Mouse (Mus musculus) ES-E14 (cell line): ENCODE measurements around the gene Syndig1. TPM values are rescaled to one million over a fixed set of nuclear protein-coding genes. Genes with fewer than 3 reads are reported as not detected.
A peak's percentile ranks its signal among the peaks of the same experiment; 100 is the strongest.

Experiments
- DNase-seq: peaks from one replicate; pipeline ENCODE4 v3.0.0-alpha.2; 2013; ENCODE audit warnings: low read depth, low spot score
- H3K27ac ChIP-seq: 2 replicates; pipeline ENCODE4 v1.5.1; 2012; ENCODE audit warnings: low read depth, mild to moderate bottlenecking, low read length, moderate library complexity, mixed read lengths; ENCODE audit not compliant: poor library complexity, insufficient read depth, severe bottlenecking
- H3K36me3 ChIP-seq: 2 replicates; pipeline ENCODE4 v1.6.1; 2012; ENCODE audit warnings: mild to moderate bottlenecking, low read length, moderate library complexity, mixed read lengths; ENCODE audit not compliant: control insufficient read depth, poor library complexity, insufficient read depth, severe bottlenecking
- H3K4me1 ChIP-seq, 2 experiments: fragments of 150-350 bp in 1 of 2; sonication (generic) in 1 of 2; 2 replicates each; pipeline ENCODE4 v1.6.1; 2012; ENCODE audit warnings: low read length in 2 of 2, mild to moderate bottlenecking in 1 of 2, mixed read lengths in 1 of 2; ENCODE audit not compliant: control insufficient read depth in 2 of 2, insufficient read depth in 2 of 2, poor library complexity in 1 of 2
- H3K4me3 ChIP-seq, 2 experiments: fragments of 150-350 bp in 1 of 2; sonication (generic) in 1 of 2; 2 replicates each; pipeline ENCODE4 v1.5.1; 2012; ENCODE audit warnings: low read length in 2 of 2, low read depth in 1 of 2, mild to moderate bottlenecking in 1 of 2, mixed read lengths in 1 of 2; ENCODE audit not compliant: insufficient read depth in 1 of 2, poor library complexity in 1 of 2, severe bottlenecking in 1 of 2
- H3K9ac ChIP-seq: 2 replicates; pipeline ENCODE4 v1.6.1; 2012; ENCODE audit warnings: low read depth, mild to moderate bottlenecking, low read length, mixed read lengths; ENCODE audit not compliant: poor library complexity, insufficient read depth, severe bottlenecking
- H3K9me3 ChIP-seq: fragments of 150-350 bp; sonication (generic); 2 replicates; pipeline ENCODE4 v1.6.1; 2012; ENCODE audit warnings: low read depth, mild to moderate bottlenecking, low read length; ENCODE audit not compliant: control insufficient read depth, insufficient read depth
- CHD2 ChIP-seq: IDR thresholded peaks from 2 replicates; pipeline ENCODE4 v1.6.1; 2014; ENCODE audit warnings: mild to moderate bottlenecking, low read depth, low read length, inconsistent platforms
- HCFC1 ChIP-seq: IDR thresholded peaks from 2 replicates; pipeline ENCODE4 v1.6.1; 2012; ENCODE audit warnings: low read length, inconsistent platforms, borderline replicate concordance; ENCODE audit not compliant: insufficient read depth
- MAFK ChIP-seq: IDR thresholded peaks from 2 replicates; pipeline ENCODE4 v1.6.1; 2014; ENCODE audit warnings: mild to moderate bottlenecking, low read depth, low read length, inconsistent platforms; ENCODE audit not compliant: insufficient read depth
- ZC3H11A ChIP-seq: IDR thresholded peaks from 2 replicates; pipeline ENCODE4 v1.6.1; 2012; ENCODE audit warnings: low read depth, mild to moderate bottlenecking, inconsistent platforms, low read length, borderline replicate concordance
- ZNF384 ChIP-seq: IDR thresholded peaks from 2 replicates; pipeline ENCODE4 v1.6.1; 2012; ENCODE audit warnings: low read depth, low read length, inconsistent platforms
- in situ Hi-C, 2 experiments: fragments of 600-800 bp; cut with MboI; formaldehyde crosslinking; loops; one replicate each; pipeline ENCODE4 v1.15.1; 2025; ENCODE audit warnings: low sequenced_read_pairs in 2 of 2, inconsistent platforms in 1 of 2; ENCODE audit not compliant: unreplicated experiment in 2 of 2
- total RNA-seq: library from RNA; depleted of rRNA; stranded (reverse); fragments of 300-350 nt; gene quantifications from 2 replicates; pipeline ENCODE4 v1.2.3, GENCODE M21; 2012

The Syndig1 gene
- total RNA-seq, 1 experiment: 3.7 TPM

DNA sequence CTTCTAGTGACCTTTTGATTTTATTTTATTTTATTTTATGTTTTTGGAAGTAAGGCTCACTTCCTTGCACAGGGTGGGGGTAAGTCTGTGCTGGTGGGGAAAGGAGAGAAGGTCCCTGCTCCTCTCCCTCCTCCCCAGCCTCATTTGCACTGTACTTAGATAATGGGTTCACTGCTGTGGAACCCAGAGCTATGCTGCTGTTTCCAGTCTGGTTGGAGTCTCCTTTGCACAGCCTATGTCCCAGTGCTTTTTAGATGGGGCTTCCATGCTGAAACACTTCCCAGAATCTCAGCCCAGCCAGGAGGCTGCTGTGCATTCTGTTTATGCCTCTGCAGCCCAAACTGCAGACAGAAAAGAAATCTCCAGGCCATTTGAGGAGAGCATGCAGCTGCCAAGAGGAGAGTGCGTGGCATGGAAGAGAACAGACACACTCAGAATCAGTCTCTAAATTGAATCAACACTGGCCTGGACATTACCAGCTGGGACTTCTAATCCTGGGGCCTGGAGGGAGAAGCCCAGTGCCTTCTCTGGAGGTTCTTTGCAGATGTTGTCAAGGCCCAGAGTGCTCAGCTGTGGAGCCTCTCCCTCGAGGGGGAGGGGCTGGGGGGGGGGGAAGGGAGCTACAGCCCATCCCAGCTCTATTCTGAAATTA is 104.4 kb downstream of the Syndig1 start:
- DNase-seq: no peak
- Histone ChIP-seq H3K9me3 (no peaks in the 10 kb centered on the region), H3K4me3 (no peak overlapping the region), H3K9ac (no peak overlapping the region), H3K4me1 (peaks cover 4 to 8% of the 10 kb centered on the region in 2 experiments; a peak in 2 of 4 replicates), H3K27ac (no peak overlapping the region), H3K36me3 (peaks cover 2% of the 10 kb centered on the region; the same call in 1 of the 2 replicates)
- in situ Hi-C loops: no loop called here
- no peak for TF ChIP-seq HCFC1
- no peak for TF ChIP-seq CHD2
- no peak for TF ChIP-seq MAFK
- no peak for TF ChIP-seq ZC3H11A
- no peak for TF ChIP-seq ZNF384

DNA sequence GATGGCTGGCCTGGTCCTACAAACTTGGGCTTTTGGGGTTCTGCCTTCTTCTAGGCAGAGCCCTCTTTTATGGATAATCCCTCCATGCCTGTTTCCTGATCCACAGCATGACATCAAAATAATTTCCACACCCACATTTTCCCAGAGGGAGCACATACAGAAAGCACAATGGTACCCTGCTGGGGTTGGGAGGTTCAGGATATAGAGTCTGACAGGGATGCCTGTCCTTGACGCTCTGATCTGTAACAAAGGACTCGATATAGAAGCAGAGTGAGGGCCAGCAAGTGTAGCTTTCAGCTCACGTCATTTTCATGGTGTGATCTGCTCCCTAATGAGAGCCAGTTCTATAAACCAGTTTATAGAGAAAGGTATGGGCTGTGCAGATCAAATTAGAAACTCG is 105.1 kb downstream of the Syndig1 start:
- TF ChIP-seq MAFK: no peak
- TF ChIP-seq HCFC1: no peak
- no peak for TF ChIP-seq ZC3H11A
- no peak for TF ChIP-seq CHD2
- no peak for TF ChIP-seq ZNF384
- Histone ChIP-seq H3K9me3 (no peaks in the 10 kb centered on the region), H3K36me3 (peaks cover 2% of the 10 kb centered on the region; the same call in 1 of the 2 replicates), H3K4me1 (peaks cover 4 to 8% of the 10 kb centered on the region in 2 experiments; a peak in 2 of 4 replicates), H3K9ac (no peak overlapping the region), H3K27ac (no peak overlapping the region), H3K4me3 (no peak overlapping the region)
- in situ Hi-C loops: no loop called here
- DNase-seq: peak; percentile 9

DNA sequence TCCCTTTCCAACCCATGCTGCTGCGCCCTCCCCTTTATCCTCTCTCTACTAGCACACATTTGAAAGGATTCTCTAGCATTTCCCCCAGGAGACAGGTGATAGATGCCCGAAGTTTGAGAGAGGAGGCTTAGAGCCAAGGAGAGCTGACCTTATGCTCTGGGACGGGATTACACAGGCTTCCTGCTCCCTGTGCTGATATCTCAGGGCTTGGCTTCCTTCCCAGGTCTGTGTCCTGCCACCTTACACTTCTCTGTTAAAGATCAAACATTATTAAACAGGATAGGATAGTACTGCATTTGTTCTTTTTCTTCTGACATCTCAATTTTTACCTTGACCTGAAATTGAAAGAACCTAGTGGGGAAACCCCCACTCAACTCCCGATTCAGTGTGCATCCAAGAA is 109.8 kb downstream of the Syndig1 start:
- Histone ChIP-seq H3K36me3 (peaks cover 2% of the 10 kb centered on the region; the same call in 1 of the 2 replicates), H3K4me3 (no peak overlapping the region), H3K9ac (no peak overlapping the region), H3K9me3 (no peaks in the 10 kb centered on the region), H3K27ac (no peak overlapping the region), H3K4me1 (peaks cover 4 to 6% of the 10 kb centered on the region in 2 experiments; a peak in 2 of 4 replicates)
- no peak for TF ChIP-seq HCFC1
- TF ChIP-seq ZNF384: no peak
- no peak for TF ChIP-seq MAFK
- no peak for TF ChIP-seq CHD2
- no peak for TF ChIP-seq ZC3H11A
- no peak for DNase-seq
- in situ Hi-C loops: no loop called here

DNA sequence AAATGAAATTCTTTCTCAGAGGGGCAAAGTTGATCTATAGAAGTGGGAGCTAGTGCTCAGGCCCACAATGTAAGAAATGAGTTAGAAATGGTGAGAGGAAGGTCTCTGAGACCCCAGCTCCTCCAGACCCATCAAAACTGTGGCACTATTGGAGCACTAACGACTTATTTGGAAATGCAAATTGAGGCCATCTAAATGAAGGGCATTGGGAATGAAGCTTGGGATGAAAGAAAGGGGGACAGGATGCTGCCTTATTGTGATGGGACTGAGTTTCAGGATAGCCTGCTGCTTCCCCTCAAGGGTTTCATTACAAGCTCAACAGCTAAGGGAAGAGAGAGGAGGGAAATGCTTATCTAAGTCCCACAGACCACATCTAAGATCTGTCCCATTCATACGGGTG is 110.6 kb downstream of the Syndig1 start:
- H3K9me3 ChIP-seq: no peaks in the 10 kb centered on the region
- in situ Hi-C loops: no loop called here
- TF ChIP-seq MAFK (no peak), ZNF384 (no peak), ZC3H11A (no peak), CHD2 (no peak), HCFC1 (no peak)
- no peak overlapping the region for H3K4me3 ChIP-seq
- no peak overlapping the region; the same call in 1 of the 2 replicates for H3K27ac ChIP-seq
- H3K9ac ChIP-seq: no peak overlapping the region
- peaks cover 2% of the 10 kb centered on the region; the same call in 1 of the 2 replicates for H3K36me3 ChIP-seq
- H3K4me1 ChIP-seq: peaks cover 2 to 6% of the 10 kb centered on the region in 2 experiments; a peak in 2 of 4 replicates
- peak; percentile 52 for DNase-seq
